Mouse (Mus musculus) ES-CJ7 (cell line): ENCODE data around the gene Adpgk.
"Not testable (repeated sequence)": the region's sequence is repeated elsewhere in the genome, so short reads cannot be mapped to it uniquely, and the experiment has no call there.

Source experiments
- DNase-seq: peaks from one replicate; pipeline ENCODE4 v3.0.0; 2011; ENCODE audit warnings: low read depth, low spot score

Gene Adpgk

DNA sequence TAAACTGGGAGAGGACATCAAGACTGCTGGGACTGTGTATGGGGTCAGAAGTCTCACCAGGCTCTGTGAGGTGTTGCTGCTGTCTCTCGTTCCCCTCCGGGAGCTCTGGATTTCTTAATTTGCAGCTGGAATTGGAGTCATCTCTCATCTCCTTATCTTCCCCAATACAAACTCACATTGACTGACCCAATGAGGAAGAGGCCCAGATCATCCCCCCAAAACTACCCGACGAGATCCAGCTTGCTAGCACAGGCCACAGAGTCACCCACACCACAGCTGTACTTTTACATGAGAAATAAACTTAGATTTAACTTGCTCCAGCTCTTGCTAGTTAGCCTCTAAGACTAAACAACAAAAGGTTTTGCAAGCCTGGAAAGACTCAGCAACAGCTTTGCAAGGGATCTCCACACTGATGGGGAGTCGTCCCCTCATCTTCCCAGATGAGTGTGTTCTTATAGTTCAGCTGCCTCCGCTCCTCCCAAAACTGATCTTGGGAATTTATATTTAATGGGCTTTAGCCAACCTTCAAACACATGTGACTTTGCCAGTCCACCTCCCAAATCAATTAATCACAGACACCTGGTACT lies 1.7 kb upstream of the Adpgk start:
- no peak for DNase-seq

- DNase-seq, result peak; percentile 27
These were observed 532 bp downstream of the Adpgk start for GRCm38 (mm10) chr9:59291688-59292492.

DNA sequence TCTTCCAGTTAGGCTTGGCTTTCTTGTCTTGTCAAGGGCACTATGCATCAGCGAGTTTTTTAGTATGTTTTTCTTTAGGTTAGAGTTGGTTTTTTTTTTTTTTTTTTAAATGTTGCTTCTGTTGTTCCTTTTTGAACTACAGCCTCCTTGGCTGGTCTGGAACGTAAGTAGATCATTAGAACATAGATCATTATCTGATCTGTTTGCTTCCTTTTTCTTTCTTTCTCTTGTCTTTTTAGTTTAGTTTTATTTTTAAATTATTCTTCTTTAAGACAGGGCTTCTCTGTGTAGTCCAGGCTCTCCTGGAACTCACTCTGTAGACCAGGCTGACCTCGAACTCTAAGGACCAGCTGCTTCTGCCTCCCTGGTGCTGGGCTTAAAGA lies 1.1 kb downstream of the Adpgk start:
- no peak for DNase-seq

DNA sequence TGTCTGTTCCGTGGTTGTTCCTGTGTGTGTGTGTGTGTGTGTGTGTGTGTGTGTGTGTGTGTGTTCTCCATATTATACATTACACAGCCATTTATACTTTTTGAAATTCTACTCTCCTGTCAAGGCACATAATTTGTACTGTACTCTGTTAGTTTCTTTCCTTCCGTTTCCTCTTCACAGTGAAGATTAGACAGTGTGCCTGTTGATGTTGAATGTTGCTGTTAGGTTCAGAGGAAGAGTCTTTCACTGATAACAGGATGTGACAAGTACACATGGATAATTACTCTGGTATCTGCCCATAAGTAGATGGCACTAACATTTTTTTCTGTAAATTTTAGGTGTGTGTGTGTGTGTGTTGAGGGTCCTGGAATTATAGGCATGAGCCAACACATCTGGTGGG lies 5.1 kb downstream of the Adpgk start:
- no peak for DNase-seq

- DNase-seq, result no peak
These were observed 16.5 kb downstream of the Adpgk start for GRCm38 (mm10) chr9:59307890-59308289.

GRCm38 (mm10) chr9:59310582-59311283 lies 19.4 kb downstream of the Adpgk start:
- no peak for DNase-seq

DNA sequence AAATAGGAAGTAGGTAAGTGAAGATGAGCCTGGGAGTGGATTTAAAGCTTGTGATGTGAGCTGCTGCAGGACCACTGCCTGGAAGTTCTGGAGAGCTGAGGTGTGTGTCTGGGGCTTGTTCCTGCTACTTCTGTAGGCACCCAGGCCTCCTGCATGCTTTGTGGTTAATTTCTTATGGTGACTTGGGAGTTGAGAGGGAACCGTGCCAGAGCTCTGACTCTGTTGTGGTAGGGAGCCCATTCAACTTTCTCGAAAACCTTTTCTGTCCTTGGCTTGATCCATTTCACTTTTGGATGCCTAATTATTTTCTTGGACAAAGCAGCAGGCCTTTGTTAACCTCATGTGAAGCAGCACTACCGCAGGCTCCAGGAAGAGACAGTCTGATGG lies 19.9 kb downstream of the Adpgk start:
- no peak for DNase-seq

GRCm38 (mm10) chr9:59316206-59316605 lies 24.8 kb downstream of the Adpgk start:
- no peak for DNase-seq

- DNase-seq, result no peak
These were observed 33.0 kb downstream of the Adpgk start for GRCm38 (mm10) chr9:59324351-59324750.

GRCm38 (mm10) chr9:59330055-59330454 lies 38.7 kb downstream of the Adpgk start:
- DNase-seq, result no peak

DNA sequence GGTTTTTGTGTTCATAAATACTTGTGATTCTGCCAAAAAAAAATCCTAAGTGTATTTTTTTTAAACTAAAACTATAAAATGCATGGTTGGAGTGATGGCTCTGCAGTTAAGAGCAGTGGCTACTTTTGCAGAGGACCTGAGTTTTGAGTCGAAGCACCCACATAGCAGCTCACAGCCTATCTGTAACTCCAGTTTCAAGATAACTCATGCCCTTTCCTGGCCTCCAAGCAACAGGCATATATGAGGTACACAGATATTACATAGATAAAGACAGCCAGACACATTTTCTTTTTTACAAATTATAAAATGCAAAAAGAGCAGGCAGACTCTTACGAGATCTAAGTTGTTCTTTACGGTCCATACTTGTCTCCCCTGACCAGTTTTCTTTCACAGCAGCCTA lies 45.2 kb downstream of the Adpgk start:
- no peak for DNase-seq

GRCm38 (mm10) chr9:59337889-59338288 lies 46.5 kb downstream of the Adpgk start:
- DNase-seq, result no peak

- no peak for DNase-seq
These were observed 47.1 kb downstream of the Adpgk start for GRCm38 (mm10) chr9:59338411-59338810.

DNA sequence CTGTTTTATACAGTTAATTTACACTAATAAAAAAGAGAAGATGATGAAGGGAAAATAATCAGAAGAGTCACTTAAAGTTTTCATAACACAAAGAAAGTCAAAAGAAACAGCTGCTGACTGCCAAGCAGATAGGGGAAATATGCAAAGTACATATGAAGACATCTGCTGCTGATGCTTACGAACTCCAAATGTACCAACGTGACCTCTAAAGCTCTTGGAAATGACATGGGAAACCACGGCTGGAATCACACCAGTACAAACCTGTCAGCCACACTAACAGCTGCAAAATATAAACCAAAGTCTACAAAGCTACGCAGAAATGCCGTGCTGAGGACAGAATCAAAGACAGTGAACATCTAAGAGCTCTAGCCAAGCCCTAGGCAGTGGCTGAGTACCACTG lies 47.7 kb downstream of the Adpgk start:
- DNase-seq, result no peak

GRCm38 (mm10) chr9:59340002-59340401 lies 48.6 kb downstream of the Adpgk start:
- DNase-seq, result peak; percentile 41

DNA sequence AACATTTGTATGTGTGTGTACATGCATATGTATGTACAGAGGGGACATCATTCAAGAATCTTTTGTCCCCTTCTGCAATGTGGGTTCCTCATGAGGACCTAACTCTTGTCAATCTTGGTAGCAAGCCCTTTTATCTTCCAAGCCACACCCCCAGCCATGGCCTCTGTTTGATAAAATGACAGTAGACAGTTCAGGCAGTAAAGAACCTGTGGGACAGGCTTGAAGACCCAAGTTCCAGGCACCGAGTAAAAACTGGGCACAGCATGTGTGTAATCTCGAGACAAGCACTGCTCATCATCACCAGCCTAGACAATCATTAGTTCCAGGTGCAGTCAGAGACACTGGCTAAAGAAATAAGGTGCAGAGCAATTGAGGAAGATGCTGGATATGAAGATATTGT lies 54.8 kb downstream of the Adpgk start:
- no peak for DNase-seq

GRCm38 (mm10) chr9:59352586-59353252 lies 61.4 kb downstream of the Adpgk start:
- no peak for DNase-seq

- peak; percentile 91 for DNase-seq
These were observed 61.9 kb downstream of the Adpgk start, which contains the start of gene Bbs4 for GRCm38 (mm10) chr9:59353253-59353639. Gene Bbs4 (minus strand): TSS chr9:59353508.

DNA sequence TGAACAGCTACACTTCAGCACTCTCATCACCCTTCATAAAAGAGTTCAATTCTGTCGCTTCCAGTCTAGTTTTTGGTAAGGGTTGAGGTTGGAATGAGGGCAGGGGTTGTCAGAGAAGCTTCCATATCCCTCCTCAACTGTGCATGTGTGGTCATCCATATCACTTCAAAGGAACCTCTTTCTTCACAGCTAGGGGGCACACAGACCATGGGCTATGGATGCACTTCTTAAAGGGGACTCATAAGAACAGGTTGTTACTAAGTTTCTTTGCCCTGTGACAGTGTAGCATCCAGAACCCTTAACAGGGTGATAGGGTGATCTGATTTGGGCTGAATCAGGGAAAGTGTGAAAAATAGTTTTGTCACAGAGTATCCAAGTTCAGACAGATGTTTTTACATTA lies 66.7 kb downstream of the Adpgk start:
- DNase-seq, result peak; percentile 22

DNA sequence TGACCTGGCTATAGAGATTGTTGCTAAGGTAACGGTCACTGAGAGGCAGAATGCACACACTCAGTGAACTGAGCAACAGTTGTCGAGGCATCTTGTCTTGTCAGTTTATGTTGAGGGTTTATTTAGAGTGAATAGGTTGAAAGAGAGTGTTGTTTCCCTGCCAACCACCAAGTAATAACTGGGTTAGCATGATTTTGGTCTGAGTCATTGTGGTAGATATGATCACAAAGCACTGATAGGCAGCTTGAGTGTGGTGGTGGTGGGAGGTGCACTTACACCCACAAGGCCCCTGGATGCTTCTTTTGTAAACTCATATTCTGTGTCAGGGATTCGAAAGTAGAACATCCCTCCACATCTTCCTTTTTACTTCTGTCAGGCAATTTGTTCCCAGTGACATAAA lies 69.1 kb downstream of the Adpgk start:
- not testable (repeated sequence) for DNase-seq

DNA sequence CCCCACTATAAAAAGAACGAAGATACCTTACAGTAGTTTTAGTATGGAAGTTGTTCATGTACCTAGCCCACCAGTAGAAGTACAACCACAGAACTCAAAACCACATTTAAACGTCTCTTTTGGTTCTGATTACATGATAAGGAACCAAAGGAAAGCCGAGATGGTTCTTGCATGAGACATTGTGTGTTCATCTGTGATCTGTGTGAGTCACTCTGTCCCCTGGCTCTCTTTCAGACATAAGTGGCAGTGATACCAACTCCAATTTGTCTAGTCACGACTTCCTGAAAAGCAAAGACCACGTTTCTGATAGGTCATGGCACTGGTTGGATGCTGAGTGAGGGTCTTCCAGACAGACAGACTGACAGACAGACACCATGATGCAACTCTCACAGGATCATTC lies 77.9 kb downstream of the Adpgk start:
- DNase-seq, result no peak

- peak; percentile 36 for DNase-seq
These were observed 78.3 kb downstream of the Adpgk start for GRCm38 (mm10) chr9:59369646-59370045.
